Mouse (Mus musculus) heart, adult 2 months (tissue): ENCODE measurements around the gene Kpna3.

Experiments used
- CTCF ChIP-seq: fragments of 200-600 bp; IDR thresholded peaks from 2 replicates; pipeline ENCODE4 v1.8.1; 2022; ENCODE audit warnings: antibody characterized with exemption, mild to moderate bottlenecking, moderate library complexity
- EP300 ChIP-seq: fragments of 200-500 bp; IDR thresholded peaks from 2 replicates; pipeline ENCODE4 v1.6.1; 2011; ENCODE audit warnings: low read depth, low read length, control low read depth; ENCODE audit not compliant: insufficient read depth
- POLR2A ChIP-seq: fragments of 200-500 bp; IDR thresholded peaks from 2 replicates; pipeline ENCODE4 v1.6.1; 2011; ENCODE audit warnings: mild to moderate bottlenecking, low read depth, low read length, control low read depth; ENCODE audit not compliant: insufficient read depth

DNA sequence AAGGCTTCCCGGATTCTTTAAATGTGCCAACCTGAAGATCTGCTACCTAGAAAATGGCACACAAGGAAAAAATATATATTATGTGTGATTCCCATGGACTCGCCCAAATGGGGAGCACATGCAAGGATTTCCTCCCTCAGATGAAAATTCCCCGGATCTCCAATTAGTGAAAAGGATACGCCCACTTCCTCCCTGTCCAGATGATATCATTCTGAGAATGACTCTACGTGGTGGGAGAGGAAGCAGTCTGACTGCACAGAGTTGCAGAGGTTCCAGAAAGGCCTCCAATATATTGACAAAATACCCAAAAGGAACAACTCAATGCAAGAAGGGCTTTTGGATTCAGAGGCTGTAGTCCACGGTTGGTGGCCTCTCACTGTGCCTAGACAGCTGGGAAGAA, 12.8 kb upstream of the Kpna3 start:
- no peak for TF ChIP-seq EP300
- TF ChIP-seq POLR2A: no peak
- no peak for TF ChIP-seq CTCF
